Mouse (Mus musculus) forebrain, embryonic 13.5 days (tissue): ENCODE results near the gene Rnf157. TPM values are rescaled to one million over a fixed set of nuclear protein-coding genes. Genes with fewer than 3 reads are reported as not detected.
A peak's percentile ranks its signal among the peaks of the same experiment; 100 is the strongest.
"Not testable (repeated sequence)": the region's sequence is repeated elsewhere in the genome, so short reads cannot be mapped to it uniquely, and the experiment has no call there.

Source experiments
- ATAC-seq: fragments of 200-750 bp; cut with Nextera tagmentation; 2 replicates; pipeline ENCODE4 v1.8.0; 2017
- H3K27ac ChIP-seq: fragments of 300-500 bp; sonication (generic); 2 replicates; pipeline ENCODE4 v1.5.1; 2015; ENCODE audit warnings: inconsistent platforms, mild to moderate bottlenecking, moderate library complexity
- H3K27me3 ChIP-seq: fragments of 300-500 bp; sonication (generic); 2 replicates; pipeline ENCODE4 v1.6.1; 2015; ENCODE audit warnings: mild to moderate bottlenecking, inconsistent platforms
- H3K36me3 ChIP-seq: fragments of 300-500 bp; sonication (generic); 2 replicates; pipeline ENCODE4 v1.6.1; 2015; ENCODE audit warnings: mild to moderate bottlenecking, inconsistent platforms; ENCODE audit not compliant: poor library complexity, severe bottlenecking
- H3K4me1 ChIP-seq: fragments of 300-500 bp; sonication (generic); 2 replicates; pipeline ENCODE4 v1.6.1; 2015; ENCODE audit warnings: inconsistent platforms
- H3K4me2 ChIP-seq: fragments of 300-500 bp; sonication (generic); 2 replicates; pipeline ENCODE4 v1.6.1; 2015; ENCODE audit warnings: inconsistent platforms, mild to moderate bottlenecking, moderate library complexity
- H3K4me3 ChIP-seq: fragments of 300-500 bp; sonication (generic); 2 replicates; pipeline ENCODE4 v1.5.1; 2015; ENCODE audit warnings: mild to moderate bottlenecking, inconsistent platforms
- H3K9ac ChIP-seq: fragments of 300-500 bp; sonication (generic); 2 replicates; pipeline ENCODE4 v1.6.1; 2015; ENCODE audit warnings: mild to moderate bottlenecking, inconsistent platforms
- H3K9me3 ChIP-seq: fragments of 300-500 bp; sonication (generic); replicated peaks from 2 replicates; pipeline ENCODE4 v1.6.1; 2016; ENCODE audit warnings: inconsistent platforms
- WGBS: fragments of 180-500 bp; shearing (Covaris S2); methylation state at CpG from one replicate; pipeline ENCODE4 v1.1.7; 2015; 5-methylcytosine and 5-hydroxymethylcytosine counted together
- polyA plus RNA-seq: library from polyadenylated mRNA; unstranded; fragments of >200 nt; fragmentation: Nextera tagmentation; extraction: Ambion mirVana; gene quantifications from 2 replicates; pipeline ENCODE4 v1.2.1, GENCODE M21; 2015

The Rnf157 gene
- polyA plus RNA-seq, 1 experiment from 2014 or later = 18.1 TPM

DNA sequence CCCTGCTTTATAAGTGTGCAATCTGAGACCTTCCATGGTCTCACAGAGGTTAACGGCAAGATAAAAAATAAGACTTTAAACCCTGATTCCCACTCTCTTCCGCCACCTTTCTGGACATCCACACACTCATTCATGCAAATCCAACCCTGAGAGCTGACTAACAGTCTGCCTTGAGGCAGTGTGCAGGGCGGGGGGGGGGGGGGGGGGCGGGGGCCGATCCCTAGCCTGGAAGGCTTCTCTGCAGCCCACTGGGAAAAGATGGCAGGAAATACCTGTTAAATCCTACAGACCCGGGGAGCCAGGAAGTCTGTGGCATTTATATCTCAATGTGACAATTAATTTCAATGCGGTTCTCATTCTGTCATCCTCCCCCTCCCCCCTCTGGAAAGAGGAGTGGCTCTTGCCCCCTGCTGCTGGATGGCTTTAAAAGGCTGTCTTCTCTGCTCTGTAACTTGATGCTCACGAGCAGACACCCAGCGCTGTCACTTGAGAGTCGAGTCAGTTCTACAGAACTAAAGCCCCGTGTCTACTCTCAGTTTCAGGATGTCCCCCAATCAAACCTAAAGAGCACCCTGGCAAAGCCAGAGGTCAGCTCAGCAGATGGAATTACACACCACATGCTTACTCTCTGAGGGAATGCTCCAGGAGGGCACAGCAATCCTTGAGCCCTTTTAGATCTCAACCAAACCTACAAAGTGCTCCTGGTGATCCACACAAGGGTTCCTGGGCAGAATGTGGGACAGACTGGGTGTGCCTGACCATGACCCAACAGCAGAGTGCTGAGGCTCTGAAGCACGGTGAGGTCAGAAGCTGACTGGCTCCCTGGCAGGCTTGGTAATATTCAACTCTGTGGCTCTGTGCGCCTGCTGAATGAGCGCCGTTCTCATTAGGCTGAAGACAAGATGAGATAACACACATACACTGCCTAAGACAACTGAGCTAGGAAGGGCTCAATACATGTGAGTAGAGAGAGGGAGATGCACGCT is 25.5 kb downstream of the Rnf157 start:
- 0 out of 2 replicates have a peak overlapping the region, but pooled peaks have one; percentile 10 for H3K9ac ChIP-seq
- WGBS = 29% methylated on average over 13 of the region's 16 CpGs
- ATAC-seq = no peak

DNA sequence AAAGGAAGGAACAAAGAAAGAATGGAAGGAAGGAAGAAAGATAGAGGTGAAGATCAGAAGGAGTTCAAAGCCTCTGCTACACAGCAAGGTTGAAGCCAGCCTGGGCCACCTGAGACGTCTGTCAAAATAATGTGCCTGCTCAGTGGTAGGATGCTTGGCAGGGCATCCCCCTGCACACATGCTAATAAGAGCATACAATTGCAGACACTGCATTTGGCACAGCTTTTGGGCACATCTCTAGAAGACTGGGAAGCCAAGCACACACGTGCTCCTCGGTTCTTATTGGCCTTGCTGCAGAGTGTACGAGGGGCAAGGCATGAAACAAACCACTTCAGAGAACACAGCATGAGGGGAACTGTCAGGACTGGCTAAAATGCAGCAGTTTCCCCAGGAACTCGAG is 26.8 kb downstream of the Rnf157 start:
- H3K4me1 ChIP-seq = peaks cover 21% of the 10 kb centered on the region

More for the DNA sequence above, 25.5 kb downstream of the Rnf157 start:
- Histone ChIP-seq H3K27ac (peak overlapping the region; percentile 7), H3K4me2 (no peak overlapping the region; the same call in 1 of the 2 replicates), H3K27me3 (no peaks in the 10 kb centered on the region), H3K36me3 (peaks cover 17% of the 10 kb centered on the region), H3K9me3 (no peaks in the 10 kb centered on the region), H3K4me1 (peaks cover 21% of the 10 kb centered on the region), H3K4me3 (no peak overlapping the region)

DNA sequence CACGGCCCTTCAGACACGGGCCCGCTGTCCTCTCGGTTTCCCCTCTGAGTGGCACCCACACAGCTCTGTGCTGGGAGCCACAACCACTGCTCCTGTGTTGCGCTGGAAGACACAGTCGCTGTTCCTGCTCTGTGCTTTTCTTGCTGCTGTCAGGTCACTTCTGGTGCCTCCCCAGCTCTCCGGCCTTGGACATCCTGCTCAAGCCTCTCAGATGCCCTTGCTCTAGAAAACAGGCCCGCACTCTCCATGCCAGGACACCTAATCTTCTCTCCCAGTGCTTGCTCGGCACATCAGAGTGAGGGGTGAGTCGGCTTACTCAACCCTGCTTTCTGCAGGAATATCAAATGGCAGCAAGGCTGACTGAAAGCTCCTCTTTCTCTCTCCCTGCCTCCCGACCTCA is 28.7 kb downstream of the Rnf157 start:
- H3K4me1 ChIP-seq = peaks cover 21% of the 10 kb centered on the region
- no peak for ATAC-seq
- H3K27ac ChIP-seq = no peak overlapping the region
- 82% methylated on average over 11 of the region's 11 CpGs for WGBS
- H3K9ac ChIP-seq = no peak overlapping the region
- peaks cover 34% of the 10 kb centered on the region for H3K36me3 ChIP-seq
- H3K4me2 ChIP-seq = no peak overlapping the region
- H3K4me3 ChIP-seq = no peak overlapping the region
- H3K9me3 ChIP-seq = no peaks in the 10 kb centered on the region
- H3K27me3 ChIP-seq = no peaks in the 10 kb centered on the region

More for the DNA sequence above, 26.8 kb downstream of the Rnf157 start:
- 57% methylated on average over 5 of the region's 5 CpGs for WGBS
- no peak for ATAC-seq
- Histone ChIP-seq H3K9ac (no peak overlapping the region), H3K4me2 (no peak overlapping the region), H3K36me3 (peaks cover 26% of the 10 kb centered on the region), H3K27ac (peak overlapping the region; percentile 55), H3K9me3 (no peaks in the 10 kb centered on the region), H3K27me3 (no peaks in the 10 kb centered on the region), H3K4me3 (no peak overlapping the region)

DNA sequence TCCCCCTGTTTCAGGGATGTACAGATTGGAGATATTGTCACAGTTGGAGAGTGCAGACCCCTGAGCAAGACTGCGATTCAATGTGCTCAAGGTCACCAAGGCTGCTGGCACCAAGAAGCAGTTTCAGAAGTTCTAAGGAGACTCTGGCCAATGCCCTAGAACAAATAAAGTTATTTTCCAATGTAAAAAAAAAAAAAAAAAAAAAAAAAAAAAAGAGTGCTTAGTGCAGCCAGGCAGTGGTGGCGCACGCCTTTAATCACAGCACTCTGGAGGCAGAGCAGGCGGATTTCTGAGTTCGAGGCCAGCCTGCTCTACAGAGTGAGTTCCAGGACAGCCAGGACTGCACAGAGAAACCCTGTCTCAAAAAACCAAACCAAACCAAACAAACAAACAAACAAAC is 29.8 kb downstream of the Rnf157 start:
- ATAC-seq, H3K4me2 ChIP-seq, H3K9me3 ChIP-seq, H3K9ac ChIP-seq, H3K4me3 ChIP-seq, H3K27me3 ChIP-seq, H3K27ac ChIP-seq: not testable (repeated sequence)
- 90% methylated on average over 5 of the region's 5 CpGs for WGBS
- H3K36me3 ChIP-seq = peaks cover 34% of the 10 kb centered on the region
- peaks cover 21% of the 10 kb centered on the region for H3K4me1 ChIP-seq

DNA sequence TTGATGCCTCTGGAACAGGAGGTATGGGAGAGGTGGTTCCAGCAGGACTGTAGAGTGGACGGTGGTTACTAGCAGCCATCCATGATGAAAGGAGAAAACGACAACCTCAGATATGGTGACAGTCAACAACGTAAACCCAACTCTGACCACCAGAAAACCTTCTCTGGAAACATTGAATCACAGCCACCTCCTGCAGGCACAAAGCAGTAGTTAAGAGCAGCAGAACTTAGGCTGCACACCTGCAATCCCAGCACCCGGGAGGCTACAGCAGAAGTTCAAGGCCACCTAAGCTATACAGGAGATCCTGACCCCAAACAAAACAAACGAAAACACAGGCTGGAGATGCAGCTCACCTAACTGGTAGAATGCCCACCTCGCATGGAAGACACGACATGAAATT is 32.1 kb downstream of the Rnf157 start:
- ATAC-seq = no peak
- Histone ChIP-seq H3K36me3 (peaks cover 34% of the 10 kb centered on the region), H3K27me3 (no peaks in the 10 kb centered on the region), H3K4me2 (no peak overlapping the region), H3K9me3 (no peaks in the 10 kb centered on the region), H3K27ac (no peak overlapping the region), H3K4me1 (no peaks in the 10 kb centered on the region), H3K4me3 (no peak overlapping the region), H3K9ac (no peak overlapping the region)
- 91% methylated on average over 7 of the region's 7 CpGs for WGBS

DNA sequence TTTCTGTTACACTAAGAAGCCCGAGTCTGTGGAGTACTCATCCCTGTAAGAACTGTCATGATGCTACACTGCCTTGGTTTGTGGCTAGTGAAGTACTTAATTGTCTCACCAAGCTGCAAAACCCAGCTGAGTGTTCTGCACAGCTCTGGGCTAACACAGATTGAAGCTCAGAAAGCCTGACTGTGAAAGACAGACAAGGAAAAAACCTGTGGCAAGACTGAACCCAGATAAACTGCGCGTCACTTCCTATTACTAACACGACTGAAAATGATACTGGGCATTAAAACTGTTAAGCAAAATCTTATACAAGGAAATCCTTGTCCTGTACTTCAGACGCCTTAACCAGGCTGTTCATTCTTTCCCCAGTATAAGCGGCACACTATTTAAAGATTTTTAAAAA is 33.3 kb downstream of the Rnf157 start:
- ATAC-seq = no peak
- peaks cover 30% of the 10 kb centered on the region for H3K36me3 ChIP-seq
- no peaks in the 10 kb centered on the region for H3K27me3 ChIP-seq
- H3K4me3 ChIP-seq = no peak overlapping the region
- no peaks in the 10 kb centered on the region for H3K4me1 ChIP-seq
- no peak overlapping the region for H3K4me2 ChIP-seq
- H3K9me3 ChIP-seq = no peaks in the 10 kb centered on the region
- 88% methylated on average over 6 of the region's 6 CpGs for WGBS
- no peak overlapping the region for H3K27ac ChIP-seq
- H3K9ac ChIP-seq = no peak overlapping the region

DNA sequence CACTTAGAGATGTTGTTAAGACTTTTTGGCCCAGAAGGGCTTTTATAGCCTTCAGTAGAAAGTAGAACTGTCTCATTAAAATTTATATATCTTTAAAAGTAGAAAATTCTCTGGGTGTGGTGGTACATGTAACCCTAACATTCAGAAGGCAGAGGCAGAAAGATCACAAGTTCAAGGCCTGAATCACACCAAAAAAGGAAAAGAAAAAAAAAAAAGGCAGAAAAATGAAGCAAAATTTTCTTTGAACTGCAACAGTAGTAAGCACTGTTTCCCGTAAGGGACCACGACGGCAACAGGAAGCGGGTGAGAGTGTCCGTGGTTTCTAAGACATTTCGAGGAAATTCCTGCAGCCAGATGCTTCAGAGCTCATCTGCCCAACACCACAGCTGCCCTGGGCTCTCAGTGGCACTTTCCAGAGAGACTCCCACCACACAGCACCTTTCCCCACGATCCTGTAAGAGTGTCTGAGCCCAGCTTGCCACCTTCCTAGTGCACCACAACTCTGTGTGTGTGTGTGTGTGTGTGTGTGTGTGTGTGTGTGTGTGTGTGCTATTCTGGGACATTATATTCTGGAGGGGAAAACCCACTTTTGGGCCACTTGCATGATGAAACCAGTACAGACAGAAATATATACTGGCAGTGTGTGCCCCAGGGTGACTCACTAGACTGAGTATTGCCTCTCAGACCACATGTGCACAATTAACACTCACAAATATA is 35.7 kb downstream of the Rnf157 start:
- no peaks in the 10 kb centered on the region for H3K27me3 ChIP-seq
- no peak overlapping the region for H3K9ac ChIP-seq
- H3K4me2 ChIP-seq = no peak overlapping the region
- H3K4me3 ChIP-seq = no peak overlapping the region
- H3K27ac ChIP-seq = no peak overlapping the region
- ATAC-seq = no peak
- 87% methylated on average over 7 of the region's 7 CpGs for WGBS
- no peaks in the 10 kb centered on the region for H3K9me3 ChIP-seq
- H3K4me1 ChIP-seq = no peaks in the 10 kb centered on the region
- peaks cover 14% of the 10 kb centered on the region for H3K36me3 ChIP-seq

DNA sequence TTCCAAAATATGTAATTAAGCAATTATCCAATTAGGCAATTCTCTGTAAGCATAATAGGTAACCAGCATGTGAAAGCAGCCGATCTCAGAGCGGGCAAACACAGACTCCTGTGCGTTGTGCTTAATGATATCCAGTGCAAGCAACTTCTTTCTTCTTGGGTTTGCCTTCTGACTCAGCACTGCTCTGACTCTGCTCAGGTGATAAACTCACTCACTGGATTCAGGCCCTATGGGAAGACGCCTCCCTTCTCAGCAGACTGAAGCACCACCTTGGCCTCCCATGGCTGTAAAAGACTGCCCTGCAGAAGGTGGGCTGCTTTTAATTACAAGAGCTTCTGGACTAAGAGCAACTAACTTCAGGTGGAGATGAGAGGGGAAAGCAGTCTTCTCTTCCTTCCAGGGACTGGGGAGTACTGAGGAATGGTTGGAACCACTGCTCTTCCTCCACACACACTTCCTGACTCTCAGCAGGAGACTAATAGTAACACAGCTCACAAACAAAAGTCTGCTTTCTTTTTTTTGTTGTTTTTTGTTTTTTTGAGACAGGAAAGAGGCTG is 40.9 kb downstream of the Rnf157 start:
- no peak overlapping the region for H3K4me3 ChIP-seq
- no peaks in the 10 kb centered on the region for H3K9me3 ChIP-seq
- H3K4me1 ChIP-seq = no peaks in the 10 kb centered on the region
- 80% methylated on average over 4 of the region's 4 CpGs for WGBS
- no peaks in the 10 kb centered on the region for H3K27me3 ChIP-seq
- no peak overlapping the region for H3K4me2 ChIP-seq
- ATAC-seq = no peak
- no peak overlapping the region for H3K27ac ChIP-seq
- H3K36me3 ChIP-seq = no peaks in the 10 kb centered on the region
- H3K9ac ChIP-seq = no peak overlapping the region

DNA sequence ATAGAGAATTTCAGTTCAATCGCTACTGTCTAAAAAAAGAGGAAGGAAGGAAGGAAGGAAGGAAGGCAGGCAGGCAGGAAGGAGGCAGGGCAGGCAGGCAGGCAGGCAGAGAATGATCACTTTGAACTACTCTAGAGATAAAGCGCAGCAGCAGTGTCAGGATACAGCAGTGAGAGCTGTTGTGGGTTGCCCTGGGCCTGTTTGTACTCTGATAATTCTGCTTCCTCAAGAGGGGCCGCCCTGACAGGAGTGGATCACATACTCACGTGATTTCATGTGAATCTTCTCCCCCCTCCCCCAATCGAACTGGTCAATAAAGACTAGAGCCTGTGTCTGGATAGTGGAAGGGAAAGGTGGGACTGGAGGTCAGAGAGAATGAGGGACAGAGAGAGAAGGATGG is 43.2 kb downstream of the Rnf157 start:
- Histone ChIP-seq H3K9me3 (no peaks in the 10 kb centered on the region), H3K9ac (no peak overlapping the region), H3K4me2 (no peak overlapping the region), H3K27me3 (no peaks in the 10 kb centered on the region), H3K27ac (no peak overlapping the region), H3K4me1 (0 out of 2 replicates have a peak, but pooled peaks cover 4% of the 10 kb centered on the region), H3K36me3 (no peaks in the 10 kb centered on the region), H3K4me3 (no peak overlapping the region)
- no peak for ATAC-seq
- 69% methylated on average over 5 of the region's 5 CpGs for WGBS

DNA sequence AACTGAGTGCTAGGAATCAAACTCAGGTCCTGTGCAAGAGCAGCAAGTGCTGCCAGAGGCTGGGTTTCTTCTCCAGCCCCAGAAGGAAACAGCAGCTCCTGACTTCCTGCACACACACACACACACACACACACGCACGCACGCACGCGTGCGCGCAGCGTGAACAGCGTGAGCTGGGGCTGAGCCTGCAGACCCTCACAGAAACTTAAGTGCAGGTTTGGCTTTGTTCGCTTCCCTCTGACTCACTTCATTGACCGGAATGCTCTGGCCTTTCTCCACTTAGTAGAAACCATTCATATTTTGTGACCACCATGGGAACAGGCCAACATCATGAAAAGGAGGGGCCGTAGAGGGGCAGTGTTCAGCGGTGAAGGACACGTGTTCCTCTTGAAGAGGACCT is 43.8 kb downstream of the Rnf157 start:
- no peak overlapping the region for H3K9ac ChIP-seq
- H3K27me3 ChIP-seq = no peaks in the 10 kb centered on the region
- H3K4me1 ChIP-seq = 0 out of 2 replicates have a peak, but pooled peaks cover 4% of the 10 kb centered on the region
- H3K4me3 ChIP-seq = no peak overlapping the region
- H3K4me2 ChIP-seq = no peak overlapping the region
- WGBS = 92% methylated on average over 14 of the region's 14 CpGs
- no peak overlapping the region for H3K27ac ChIP-seq
- H3K36me3 ChIP-seq = no peaks in the 10 kb centered on the region
- no peak for ATAC-seq
- no peaks in the 10 kb centered on the region for H3K9me3 ChIP-seq

DNA sequence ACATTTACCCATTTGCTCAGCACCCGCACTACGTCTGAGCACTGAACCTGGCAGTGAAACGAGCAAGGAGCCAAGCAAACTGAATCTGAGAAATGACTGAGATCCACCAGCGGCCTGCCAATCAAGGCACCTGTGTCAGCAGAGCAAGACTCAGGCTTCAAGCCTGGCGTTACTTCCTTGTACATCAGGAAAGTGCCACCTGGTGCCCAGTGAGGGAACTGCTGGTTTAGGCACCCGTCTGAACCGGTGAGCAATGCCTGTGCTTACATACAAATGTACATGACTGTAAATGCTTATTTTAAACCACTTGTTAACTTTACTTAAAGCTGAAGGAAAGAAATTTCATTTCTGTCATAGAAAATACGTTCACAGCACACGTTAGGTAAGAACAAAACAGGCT is 44.7 kb downstream of the Rnf157 start:
- Histone ChIP-seq H3K27ac (no peak overlapping the region), H3K36me3 (no peaks in the 10 kb centered on the region), H3K9me3 (no peaks in the 10 kb centered on the region), H3K27me3 (no peaks in the 10 kb centered on the region), H3K9ac (no peak overlapping the region), H3K4me3 (no peak overlapping the region), H3K4me1 (0 out of 2 replicates have a peak, but pooled peaks cover 4% of the 10 kb centered on the region), H3K4me2 (no peak overlapping the region)
- peak; percentile 68 for ATAC-seq
- WGBS = 17% methylated on average over 9 of the region's 9 CpGs

DNA sequence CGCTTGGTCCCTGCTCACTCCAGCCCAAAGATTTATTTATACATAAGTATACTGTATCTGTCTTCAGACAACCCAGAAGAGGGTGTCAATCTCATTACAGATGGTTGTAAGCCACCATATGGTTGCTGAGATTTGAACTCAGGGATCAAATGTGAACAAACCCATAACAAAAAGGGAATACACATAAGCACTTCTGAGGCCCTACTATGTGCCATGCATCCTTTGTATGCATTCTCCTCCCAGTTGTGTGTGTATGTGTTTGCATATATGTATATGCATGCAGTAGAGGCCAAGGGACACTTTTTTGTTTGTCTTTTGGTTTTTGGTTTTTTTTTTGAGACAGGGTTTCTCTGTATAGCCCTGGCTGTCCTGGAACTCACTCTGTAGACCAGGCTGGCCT is 46.2 kb downstream of the Rnf157 start:
- Histone ChIP-seq H3K4me2 (no peak overlapping the region), H3K9ac (no peak overlapping the region), H3K27me3 (no peaks in the 10 kb centered on the region), H3K4me1 (0 out of 2 replicates have a peak, but pooled peaks cover 4% of the 10 kb centered on the region), H3K27ac (no peak overlapping the region), H3K36me3 (peaks cover 7% of the 10 kb centered on the region; the same call in 1 of the 2 replicates), H3K9me3 (no peaks in the 10 kb centered on the region), H3K4me3 (no peak overlapping the region)
- WGBS = 97% methylated on average over 1 of the region's 1 CpGs
- no peak for ATAC-seq
